Mouse (Mus musculus): ENCODE measurements at regions not wholly inside any gene's neighbourhood (a gene's known extent, or its start where the extent isn't known, plus 50 kb on each side); places are given as distances from the start of the nearest gene placed in this dataset.
"Not testable (repeated sequence)": the region's sequence is repeated elsewhere in the genome, so short reads cannot be mapped to it uniquely, and the experiment has no call there.

- not testable (repeated sequence) for H3K9me3 ChIP-seq; H3K9ac ChIP-seq; ATAC-seq (ENCODE audit: low FRiP score, low read depth); H3K36me3 ChIP-seq; H3K4me3 ChIP-seq; H3K4me2 ChIP-seq (replicated peaks); H3K4me1 ChIP-seq; H3K27ac ChIP-seq
- peaks cover 46% of the 10 kb centered on the region for H3K27me3 ChIP-seq
- WGBS = 65% methylated on average over 5 of the region's 5 CpGs
Observed at GRCm38 (mm10) chr6:112564119-112564518, 74.4 kb upstream of the Oxtr start.

GRCm38 (mm10) chr6:112563659-112564058 lies 73.9 kb upstream of the Oxtr start:
- not testable (repeated sequence) for H3K9ac ChIP-seq; H3K9me3 ChIP-seq; H3K4me3 ChIP-seq; H3K4me1 ChIP-seq; H3K36me3 ChIP-seq; ATAC-seq (ENCODE audit: low FRiP score, low read depth); H3K4me2 ChIP-seq (replicated peaks); H3K27ac ChIP-seq
- peaks cover 44% of the 10 kb centered on the region for H3K27me3 ChIP-seq
- 96% methylated on average over 17 of the region's 17 CpGs for WGBS

GRCm38 (mm10) chr6:112562039-112562438 lies 72.3 kb upstream of the Oxtr start:
- no peak overlapping the region for H3K4me3 ChIP-seq
- H3K4me2 ChIP-seq (replicated peaks) = no peak overlapping the region
- WGBS = 24% methylated on average over 10 of the region's 10 CpGs
- 0 out of 2 replicates have a peak, but pooled peaks cover 7% of the 10 kb centered on the region for H3K9me3 ChIP-seq
- peaks cover 50% of the 10 kb centered on the region for H3K27me3 ChIP-seq
- peaks cover 10% of the 10 kb centered on the region for H3K4me1 ChIP-seq
- H3K36me3 ChIP-seq = no peaks in the 10 kb centered on the region
- ATAC-seq (ENCODE audit: low FRiP score, low read depth) = peak; percentile 54; the same call in 1 of the 2 replicates
- no peak overlapping the region for H3K9ac ChIP-seq
- H3K27ac ChIP-seq = no peak overlapping the region

GRCm38 (mm10) chr6:112561568-112561967 lies 71.8 kb upstream of the Oxtr start:
- Histone ChIP-seq H3K9me3 (0 out of 2 replicates have a peak, but pooled peaks cover 7% of the 10 kb centered on the region), H3K4me2 (replicated peaks) (no peak overlapping the region), H3K4me3 (no peak overlapping the region), H3K9ac (no peak overlapping the region), H3K36me3 (no peaks in the 10 kb centered on the region), H3K27ac (no peak overlapping the region), H3K27me3 (peaks cover 54% of the 10 kb centered on the region), H3K4me1 (peaks cover 10% of the 10 kb centered on the region)
- ATAC-seq (ENCODE audit: low FRiP score, low read depth) = peak; percentile 44; the same call in 1 of the 2 replicates
- 36% methylated on average over 7 of the region's 7 CpGs for WGBS

- 94% methylated on average over 1 of the region's 1 CpGs for WGBS
- ATAC-seq (ENCODE audit: low FRiP score, low read depth) = no peak
Observed at GRCm38 (mm10) chr6:112559549-112559948, 69.8 kb upstream of the Oxtr start.

GRCm38 (mm10) chr6:112557516-112557915 lies 67.8 kb upstream of the Oxtr start:
- H3K27me3 ChIP-seq = peaks cover 62% of the 10 kb centered on the region
- WGBS = 70% methylated on average over 2 of the region's 2 CpGs

More at GRCm38 (mm10) chr6:112559549-112559948, 69.8 kb upstream of the Oxtr start:
- Histone ChIP-seq H3K27ac (no peak overlapping the region), H3K4me3 (no peak overlapping the region), H3K9ac (no peak overlapping the region), H3K27me3 (peaks cover 64% of the 10 kb centered on the region), H3K4me2 (replicated peaks) (no peak overlapping the region), H3K4me1 (peaks cover 10% of the 10 kb centered on the region), H3K9me3 (0 out of 2 replicates have a peak, but pooled peaks cover 7% of the 10 kb centered on the region), H3K36me3 (no peaks in the 10 kb centered on the region)

GRCm38 (mm10) chr6:112556401-112557165 lies 66.8 kb upstream of the Oxtr start:
- Histone ChIP-seq H3K4me1 (peaks cover 17% of the 10 kb centered on the region), H3K9ac (no peak overlapping the region), H3K4me3 (no peak overlapping the region), H3K36me3 (no peaks in the 10 kb centered on the region), H3K27ac (no peak overlapping the region), H3K9me3 (0 out of 2 replicates have a peak, but pooled peaks cover 7% of the 10 kb centered on the region), H3K27me3 (peaks cover 66% of the 10 kb centered on the region), H3K4me2 (replicated peaks) (no peak overlapping the region)
- no peak for ATAC-seq (ENCODE audit: low FRiP score, low read depth)
- WGBS = 84% methylated on average over 4 of the region's 4 CpGs

More at GRCm38 (mm10) chr6:112557516-112557915, 67.8 kb upstream of the Oxtr start:
- Histone ChIP-seq H3K9ac (no peak overlapping the region), H3K4me2 (replicated peaks) (no peak overlapping the region), H3K36me3 (no peaks in the 10 kb centered on the region), H3K4me1 (peaks cover 24% of the 10 kb centered on the region), H3K9me3 (0 out of 2 replicates have a peak, but pooled peaks cover 7% of the 10 kb centered on the region), H3K4me3 (no peak overlapping the region), H3K27ac (no peak overlapping the region)
- ATAC-seq (ENCODE audit: low FRiP score, low read depth) = no peak

- Histone ChIP-seq H3K4me3 (no peak overlapping the region), H3K9me3 (no peaks in the 10 kb centered on the region), H3K4me1 (peaks cover 18% of the 10 kb centered on the region), H3K4me2 (replicated peaks) (no peak overlapping the region), H3K27me3 (peaks cover 71% of the 10 kb centered on the region), H3K9ac (no peak overlapping the region), H3K27ac (no peak overlapping the region), H3K36me3 (no peaks in the 10 kb centered on the region)
- WGBS = 78% methylated on average over 4 of the region's 4 CpGs
- no peak for ATAC-seq (ENCODE audit: low FRiP score, low read depth)
Observed at GRCm38 (mm10) chr6:112554091-112554490, 64.3 kb upstream of the Oxtr start.

GRCm38 (mm10) chr6:112553231-112553920 lies 63.6 kb upstream of the Oxtr start:
- Histone ChIP-seq H3K9ac (no peak overlapping the region), H3K27me3 (peaks cover 71% of the 10 kb centered on the region), H3K4me3 (no peak overlapping the region), H3K4me2 (replicated peaks) (no peak overlapping the region), H3K4me1 (peaks cover 18% of the 10 kb centered on the region), H3K9me3 (no peaks in the 10 kb centered on the region), H3K27ac (no peak overlapping the region), H3K36me3 (no peaks in the 10 kb centered on the region)
- WGBS = 11% methylated on average over 5 of the region's 5 CpGs
- ATAC-seq (ENCODE audit: low FRiP score, low read depth) = peak; percentile 71

- peaks cover 75% of the 10 kb centered on the region for H3K27me3 ChIP-seq
- 27% methylated on average over 4 of the region's 4 CpGs for WGBS
Observed at GRCm38 (mm10) chr6:112552560-112552959, 62.8 kb upstream of the Oxtr start.

GRCm38 (mm10) chr6:112551298-112551697 lies 61.6 kb upstream of the Oxtr start:
- no peak for ATAC-seq (ENCODE audit: low FRiP score, low read depth)
- Histone ChIP-seq H3K4me2 (replicated peaks) (no peak overlapping the region), H3K9me3 (no peaks in the 10 kb centered on the region), H3K27me3 (peaks cover 74% of the 10 kb centered on the region), H3K9ac (no peak overlapping the region), H3K4me1 (peaks cover 24% of the 10 kb centered on the region), H3K4me3 (no peak overlapping the region), H3K36me3 (no peaks in the 10 kb centered on the region), H3K27ac (no peak overlapping the region)
- 74% methylated on average over 4 of the region's 4 CpGs for WGBS

More at GRCm38 (mm10) chr6:112552560-112552959, 62.8 kb upstream of the Oxtr start:
- Histone ChIP-seq H3K36me3 (no peaks in the 10 kb centered on the region), H3K4me2 (replicated peaks) (no peak overlapping the region), H3K27ac (no peak overlapping the region), H3K9ac (no peak overlapping the region), H3K9me3 (no peaks in the 10 kb centered on the region), H3K4me1 (peaks cover 18% of the 10 kb centered on the region), H3K4me3 (no peak overlapping the region)
- ATAC-seq (ENCODE audit: low FRiP score, low read depth) = no peak; the same call in 1 of the 2 replicates

- Histone ChIP-seq H3K4me2 (replicated peaks) (no peak overlapping the region), H3K4me1 (peaks cover 14% of the 10 kb centered on the region; the same call in 1 of the 2 replicates), H3K36me3 (no peaks in the 10 kb centered on the region), H3K27me3 (peaks cover 56% of the 10 kb centered on the region), H3K4me3 (no peak overlapping the region), H3K9ac (no peak overlapping the region), H3K9me3 (no peaks in the 10 kb centered on the region), H3K27ac (no peak overlapping the region)
- ATAC-seq (ENCODE audit: low FRiP score, low read depth) = no peak
- WGBS = 61% methylated on average over 10 of the region's 10 CpGs
Observed at GRCm38 (mm10) chr6:112547251-112547650, 57.5 kb upstream of the Oxtr start.
